Mouse (Mus musculus) embryonic facial prominence, embryonic 15.5 days (tissue): ENCODE measurements around the gene Prkra. TPM values are rescaled to one million over a fixed set of nuclear protein-coding genes. Genes with fewer than 3 reads are reported as not detected.

Experiments
- ATAC-seq: fragments of 200-750 bp; cut with Nextera tagmentation; 2 replicates; pipeline ENCODE4 v1.8.0; 2017; ENCODE audit warnings: low read depth, moderate TSS enrichment; ENCODE audit not compliant: insufficient number of reproducible peaks, low FRiP score, low TSS enrichment
- H3K27ac ChIP-seq: fragments of 300-500 bp; sonication (generic); replicated peaks from 2 replicates; pipeline ENCODE4 v1.5.1; 2015; ENCODE audit warnings: mild to moderate bottlenecking, inconsistent platforms
- H3K27me3 ChIP-seq: fragments of 300-500 bp; sonication (generic); 2 replicates; pipeline ENCODE4 v1.6.1; 2015; ENCODE audit warnings: inconsistent platforms
- H3K36me3 ChIP-seq: fragments of 300-500 bp; sonication (generic); 2 replicates; pipeline ENCODE4 v1.6.1; 2015; ENCODE audit warnings: mild to moderate bottlenecking, inconsistent platforms
- H3K4me1 ChIP-seq: fragments of 300-500 bp; sonication (generic); 2 replicates; pipeline ENCODE4 v1.6.1; 2015; ENCODE audit warnings: inconsistent platforms
- H3K4me2 ChIP-seq: fragments of 300-500 bp; sonication (generic); replicated peaks from 2 replicates; pipeline ENCODE4 v1.6.1; 2015; ENCODE audit warnings: mild to moderate bottlenecking, inconsistent platforms
- H3K4me3 ChIP-seq: fragments of 300-500 bp; sonication (generic); replicated peaks from 2 replicates; pipeline ENCODE4 v1.5.1; 2015; ENCODE audit warnings: mild to moderate bottlenecking, inconsistent platforms
- H3K9ac ChIP-seq: fragments of 300-500 bp; sonication (generic); 2 replicates; pipeline ENCODE4 v1.6.1; 2015; ENCODE audit warnings: inconsistent platforms
- H3K9me3 ChIP-seq: fragments of 300-500 bp; sonication (generic); replicated peaks from 2 replicates; pipeline ENCODE4 v1.6.1; 2016; ENCODE audit warnings: inconsistent platforms
- WGBS: fragments of 180-500 bp; shearing (Covaris S2); methylation state at CpG from one replicate; pipeline ENCODE4 v1.1.7; 2015; 5-methylcytosine and 5-hydroxymethylcytosine counted together
- polyA plus RNA-seq: library from polyadenylated mRNA; unstranded; fragments of >200 nt; fragmentation: Nextera tagmentation; extraction: Ambion mirVana; gene quantifications from 2 replicates; pipeline ENCODE4 v1.2.1, GENCODE M21; 2015

The Prkra gene
- polyA plus RNA-seq, 1 experiment from 2014 or later, result 56.7 TPM

DNA sequence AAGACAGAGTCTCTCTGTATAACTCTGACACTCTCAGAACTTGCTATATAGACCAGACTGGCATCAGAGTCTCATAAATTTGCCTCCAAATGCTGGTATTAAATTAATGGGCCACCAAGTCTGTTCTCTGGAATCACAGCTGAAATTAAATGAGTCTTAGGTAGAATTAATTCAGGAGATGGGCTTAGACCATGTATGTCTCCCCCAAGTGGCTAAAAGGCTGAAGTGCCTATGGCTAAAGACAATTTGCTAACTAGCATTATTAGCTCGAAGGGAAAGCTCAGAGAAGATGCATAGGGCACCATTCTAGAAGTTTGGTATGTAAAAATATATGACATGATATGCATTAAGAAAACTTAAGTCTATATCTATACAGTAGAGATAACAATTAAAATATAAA, 29.7 kb downstream of the Prkra start:
- no peak overlapping the region for H3K27ac ChIP-seq
- no peak overlapping the region for H3K4me2 ChIP-seq
- no peak overlapping the region for H3K4me3 ChIP-seq
- H3K36me3 ChIP-seq, result 0 out of 2 replicates have a peak, but pooled peaks cover under 1% of the 10 kb centered on the region
- no peaks in the 10 kb centered on the region for H3K9me3 ChIP-seq
- WGBS, result 27% methylated on average over 1 of the region's 1 CpGs
- no peaks in the 10 kb centered on the region for H3K4me1 ChIP-seq
- no peak for ATAC-seq
- no peak overlapping the region for H3K9ac ChIP-seq
- H3K27me3 ChIP-seq, result no peaks in the 10 kb centered on the region

- no peak overlapping the region for H3K27ac ChIP-seq
Observed at GRCm38 (mm10) chr2:76611996-76612395, 35.8 kb downstream of the Prkra start.

GRCm38 (mm10) chr2:76610326-76611104, 37.3 kb downstream of the Prkra start:
- H3K36me3 ChIP-seq, result no peaks in the 10 kb centered on the region
- H3K4me2 ChIP-seq, result no peak overlapping the region
- whole genome bisulfite sequencing, result 70% methylated on average over 10 of the region's 10 CpGs
- no peaks in the 10 kb centered on the region for H3K4me1 ChIP-seq
- H3K27me3 ChIP-seq, result no peaks in the 10 kb centered on the region
- H3K9ac ChIP-seq, result no peak overlapping the region
- H3K9me3 ChIP-seq, result no peaks in the 10 kb centered on the region
- H3K27ac ChIP-seq, result no peak overlapping the region
- ATAC-seq, result no peak
- no peak overlapping the region for H3K4me3 ChIP-seq

More at GRCm38 (mm10) chr2:76611996-76612395, 35.8 kb downstream of the Prkra start:
- 68% methylated on average over 3 of the region's 3 CpGs for WGBS
- H3K27me3 ChIP-seq, result no peaks in the 10 kb centered on the region
- no peak overlapping the region for H3K9ac ChIP-seq
- ATAC-seq, result no peak
- no peak overlapping the region for H3K4me2 ChIP-seq
- H3K4me3 ChIP-seq, result no peak overlapping the region
- no peaks in the 10 kb centered on the region for H3K9me3 ChIP-seq
- H3K4me1 ChIP-seq, result no peaks in the 10 kb centered on the region
- no peaks in the 10 kb centered on the region for H3K36me3 ChIP-seq

GRCm38 (mm10) chr2:76606704-76607103, 41.1 kb downstream of the Prkra start:
- no peak for ATAC-seq
- no peak overlapping the region for H3K27ac ChIP-seq
- no peak overlapping the region for H3K9ac ChIP-seq
- H3K4me1 ChIP-seq, result no peaks in the 10 kb centered on the region
- H3K27me3 ChIP-seq, result no peaks in the 10 kb centered on the region
- H3K9me3 ChIP-seq, result no peaks in the 10 kb centered on the region
- H3K4me2 ChIP-seq, result no peak overlapping the region
- H3K4me3 ChIP-seq, result no peak overlapping the region
- WGBS, result 66% methylated on average over 3 of the region's 3 CpGs
- no peaks in the 10 kb centered on the region for H3K36me3 ChIP-seq

DNA sequence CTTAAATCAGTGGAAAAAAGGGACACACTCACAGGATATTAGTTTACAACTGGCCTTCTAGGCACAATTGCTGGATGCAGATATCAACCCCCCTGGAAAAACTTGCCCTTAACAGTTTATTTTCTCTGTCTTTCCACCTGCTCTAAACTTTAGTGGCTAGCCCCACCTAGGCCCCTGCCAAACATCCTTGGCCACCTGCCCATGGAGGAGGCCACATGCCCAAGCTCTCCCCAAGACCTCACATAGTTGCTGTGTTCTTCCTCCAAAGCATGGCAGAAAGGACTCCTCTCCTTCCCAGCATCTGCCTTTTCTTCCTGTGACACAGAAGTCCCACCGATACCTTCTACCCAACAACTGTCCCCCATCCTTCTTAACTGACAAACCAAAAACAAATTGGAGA, 45.6 kb downstream of the Prkra start:
- no peak for ATAC-seq
- H3K4me2 ChIP-seq, result no peak overlapping the region
- no peaks in the 10 kb centered on the region for H3K36me3 ChIP-seq
- H3K9ac ChIP-seq, result no peak overlapping the region
- H3K9me3 ChIP-seq, result no peaks in the 10 kb centered on the region
- no peaks in the 10 kb centered on the region for H3K27me3 ChIP-seq
- 0 out of 2 replicates have a peak, but pooled peaks cover 2% of the 10 kb centered on the region for H3K4me1 ChIP-seq
- H3K4me3 ChIP-seq, result no peak overlapping the region
- WGBS, result 90% methylated on average over 1 of the region's 1 CpGs
- no peak overlapping the region for H3K27ac ChIP-seq

DNA sequence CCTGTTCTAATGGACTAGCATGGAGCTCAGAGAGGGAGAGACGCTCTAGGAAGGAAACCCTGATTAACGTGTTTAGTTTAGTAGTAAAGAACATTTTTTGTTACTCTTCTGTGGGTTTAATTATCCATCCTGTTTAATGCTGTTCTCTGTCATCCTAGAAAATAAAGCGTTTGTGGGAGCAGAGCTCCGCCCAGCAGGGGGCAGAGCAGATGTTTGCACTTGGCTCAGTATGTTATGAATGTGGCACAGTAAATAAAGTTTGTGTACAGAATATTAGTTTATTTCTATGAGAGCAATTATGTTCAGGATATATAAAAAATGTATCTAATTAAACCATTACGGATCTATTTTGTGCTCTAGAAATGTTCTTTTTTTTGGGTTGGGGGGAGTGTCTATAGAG, 48.6 kb downstream of the Prkra start:
- no peak overlapping the region for H3K4me3 ChIP-seq
- H3K36me3 ChIP-seq, result 0 out of 2 replicates have a peak, but pooled peaks cover 3% of the 10 kb centered on the region
- no peaks in the 10 kb centered on the region for H3K9me3 ChIP-seq
- H3K4me2 ChIP-seq, result no peak overlapping the region
- WGBS, result 54% methylated on average over 5 of the region's 5 CpGs
- no peak overlapping the region for H3K27ac ChIP-seq
- ATAC-seq, result no peak
- no peaks in the 10 kb centered on the region for H3K27me3 ChIP-seq
- H3K9ac ChIP-seq, result no peak overlapping the region
- H3K4me1 ChIP-seq, result 0 out of 2 replicates have a peak, but pooled peaks cover 2% of the 10 kb centered on the region

- H3K4me1 ChIP-seq, result 0 out of 2 replicates have a peak, but pooled peaks cover 2% of the 10 kb centered on the region
- ATAC-seq, result no peak
Observed at GRCm38 (mm10) chr2:76597521-76597920, 50.3 kb downstream of the Prkra start.

GRCm38 (mm10) chr2:76592401-76592924, 55.4 kb downstream of the Prkra start:
- no peaks in the 10 kb centered on the region for H3K9me3 ChIP-seq
- H3K27me3 ChIP-seq, result no peaks in the 10 kb centered on the region
- H3K36me3 ChIP-seq, result peaks cover 6% of the 10 kb centered on the region; the same call in 1 of the 2 replicates
- H3K9ac ChIP-seq, result no peak overlapping the region
- ATAC-seq, result no peak
- H3K27ac ChIP-seq, result no peak overlapping the region
- no peak overlapping the region for H3K4me2 ChIP-seq
- H3K4me1 ChIP-seq, result no peaks in the 10 kb centered on the region
- no peak overlapping the region for H3K4me3 ChIP-seq
- WGBS, result 69% methylated on average over 3 of the region's 3 CpGs

More at GRCm38 (mm10) chr2:76597521-76597920, 50.3 kb downstream of the Prkra start:
- no peak overlapping the region for H3K4me2 ChIP-seq
- no peaks in the 10 kb centered on the region for H3K27me3 ChIP-seq
- H3K9me3 ChIP-seq, result no peaks in the 10 kb centered on the region
- no peak overlapping the region for H3K4me3 ChIP-seq
- no peak overlapping the region for H3K9ac ChIP-seq
- 0 out of 2 replicates have a peak, but pooled peaks cover 6% of the 10 kb centered on the region for H3K36me3 ChIP-seq
- WGBS, result 45% methylated on average over 11 of the region's 11 CpGs
- H3K27ac ChIP-seq, result no peak overlapping the region

GRCm38 (mm10) chr2:76590221-76590620, 57.6 kb downstream of the Prkra start:
- peaks cover 8% of the 10 kb centered on the region; the same call in 1 of the 2 replicates for H3K36me3 ChIP-seq
- H3K9ac ChIP-seq, result no peak overlapping the region
- ATAC-seq, result no peak
- H3K4me1 ChIP-seq, result no peaks in the 10 kb centered on the region
- no peak overlapping the region for H3K4me2 ChIP-seq
- 88% methylated on average over 7 of the region's 7 CpGs for WGBS
- H3K27me3 ChIP-seq, result no peaks in the 10 kb centered on the region
- H3K9me3 ChIP-seq, result no peaks in the 10 kb centered on the region
- H3K27ac ChIP-seq, result no peak overlapping the region
- no peak overlapping the region for H3K4me3 ChIP-seq

GRCm38 (mm10) chr2:76586906-76587305, 60.9 kb downstream of the Prkra start:
- H3K27ac ChIP-seq, result no peak overlapping the region
- peaks cover 5% of the 10 kb centered on the region; the same call in 1 of the 2 replicates for H3K36me3 ChIP-seq
- H3K9ac ChIP-seq, result no peak overlapping the region
- H3K9me3 ChIP-seq, result no peaks in the 10 kb centered on the region
- no peak for ATAC-seq
- no peaks in the 10 kb centered on the region for H3K27me3 ChIP-seq
- WGBS, result 74% methylated on average over 10 of the region's 10 CpGs
- no peaks in the 10 kb centered on the region for H3K4me1 ChIP-seq
- no peak overlapping the region for H3K4me2 ChIP-seq
- H3K4me3 ChIP-seq, result no peak overlapping the region

DNA sequence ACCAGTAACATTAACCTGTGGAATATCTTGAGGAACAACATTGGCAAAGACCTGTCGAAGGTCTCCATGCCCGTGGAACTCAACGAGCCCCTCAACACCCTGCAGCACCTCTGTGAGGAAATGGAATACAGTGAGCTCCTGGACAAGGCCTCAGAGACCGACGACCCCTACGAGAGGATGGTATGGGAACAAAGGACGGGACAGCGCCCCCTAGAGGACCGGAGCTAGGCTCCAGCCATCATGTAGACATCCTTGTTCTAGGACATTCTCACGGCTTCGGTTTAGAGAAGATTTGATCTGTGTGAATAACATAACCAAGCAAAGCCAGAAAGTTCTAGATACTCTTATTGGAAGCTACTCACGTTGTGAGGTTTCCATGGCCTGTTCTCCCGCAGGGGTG, 62.7 kb downstream of the Prkra start:
- ATAC-seq, result no peak
- Histone ChIP-seq H3K36me3 (peaks cover 5% of the 10 kb centered on the region; the same call in 1 of the 2 replicates), H3K4me2 (no peak overlapping the region), H3K9me3 (no peaks in the 10 kb centered on the region), H3K27me3 (no peaks in the 10 kb centered on the region), H3K27ac (no peak overlapping the region), H3K4me1 (no peaks in the 10 kb centered on the region), H3K4me3 (no peak overlapping the region), H3K9ac (no peak overlapping the region)
- 93% methylated on average over 13 of the region's 13 CpGs for WGBS
